Mouse (Mus musculus): ENCODE measurements around the gene Rusc2. TPM values are rescaled to one million over a fixed set of nuclear protein-coding genes. Genes with fewer than 3 reads are reported as not detected.
A peak's percentile ranks its signal among the peaks of the same experiment; 100 is the strongest.

Rusc2 gene
- polyA plus RNA-seq, 1 experiment from 2014 or later: 23.4 TPM

- no peaks in the 10 kb centered on the region for H3K27me3 ChIP-seq (replicated peaks; ENCODE audit: insufficient read depth, low read length)
- no peak for DNase-seq (ENCODE audit: low spot score)
- H3K4me2 ChIP-seq (replicated peaks; ENCODE audit: low read depth, low read length): no peak overlapping the region
- H3K4me3 ChIP-seq (ENCODE audit: low read depth, low read length): no peak overlapping the region
- WGBS: 51% methylated on average over 4 of the region's 4 CpGs
- peaks cover 77% of the 10 kb centered on the region for H3K4me1 ChIP-seq (ENCODE audit: insufficient read depth, low read depth, low read length)
- H3K9ac ChIP-seq (replicated peaks; ENCODE audit: low read depth): peak overlapping the region; percentile 4; the same call in 1 of the 2 replicates
- TF ChIP-seq EP300 (IDR thresholded peaks at IDR 0.05) (no peak), CTCF (IDR thresholded peaks at IDR 0.05) (no peak)
- peak overlapping the region; percentile 98 for H3K27ac ChIP-seq (ENCODE audit: low read length)
- no peak for ATAC-seq
- no peaks in the 10 kb centered on the region for H3K36me3 ChIP-seq (ENCODE audit: insufficient read depth, low read length)
- H3K9me3 ChIP-seq (ENCODE audit: low read length): no peaks in the 10 kb centered on the region
These were observed 16.2 kb downstream of the Rusc2 start for GRCm38 (mm10) chr4:43398014-43398413.

GRCm38 (mm10) chr4:43398829-43399331 is 17.1 kb downstream of the Rusc2 start:
- peaks cover 71% of the 10 kb centered on the region for H3K4me1 ChIP-seq (ENCODE audit: insufficient read depth, low read depth, low read length)
- no peaks in the 10 kb centered on the region for H3K27me3 ChIP-seq (replicated peaks; ENCODE audit: insufficient read depth, low read length)
- no peaks in the 10 kb centered on the region for H3K9me3 ChIP-seq (ENCODE audit: low read length)
- H3K4me2 ChIP-seq (replicated peaks; ENCODE audit: low read depth, low read length): peak overlapping the region; percentile 44
- peak overlapping the region; percentile 16; the same call in 1 of the 2 replicates for H3K9ac ChIP-seq (replicated peaks; ENCODE audit: low read depth)
- ATAC-seq: peak; percentile 71
- DNase-seq (ENCODE audit: low spot score): peak; percentile 97
- H3K36me3 ChIP-seq (ENCODE audit: insufficient read depth, low read length): no peaks in the 10 kb centered on the region
- WGBS: 11% methylated on average over 17 of the region's 17 CpGs
- peak; percentile 99 for TF ChIP-seq EP300 (IDR thresholded peaks at IDR 0.05)
- TF ChIP-seq CTCF (IDR thresholded peaks at IDR 0.05): no peak
- peak overlapping the region; percentile 98 for H3K27ac ChIP-seq (ENCODE audit: low read length)
- H3K4me3 ChIP-seq (ENCODE audit: low read depth, low read length): 0 out of 2 replicates have a peak overlapping the region, but pooled peaks have one; percentile 5

DNA sequence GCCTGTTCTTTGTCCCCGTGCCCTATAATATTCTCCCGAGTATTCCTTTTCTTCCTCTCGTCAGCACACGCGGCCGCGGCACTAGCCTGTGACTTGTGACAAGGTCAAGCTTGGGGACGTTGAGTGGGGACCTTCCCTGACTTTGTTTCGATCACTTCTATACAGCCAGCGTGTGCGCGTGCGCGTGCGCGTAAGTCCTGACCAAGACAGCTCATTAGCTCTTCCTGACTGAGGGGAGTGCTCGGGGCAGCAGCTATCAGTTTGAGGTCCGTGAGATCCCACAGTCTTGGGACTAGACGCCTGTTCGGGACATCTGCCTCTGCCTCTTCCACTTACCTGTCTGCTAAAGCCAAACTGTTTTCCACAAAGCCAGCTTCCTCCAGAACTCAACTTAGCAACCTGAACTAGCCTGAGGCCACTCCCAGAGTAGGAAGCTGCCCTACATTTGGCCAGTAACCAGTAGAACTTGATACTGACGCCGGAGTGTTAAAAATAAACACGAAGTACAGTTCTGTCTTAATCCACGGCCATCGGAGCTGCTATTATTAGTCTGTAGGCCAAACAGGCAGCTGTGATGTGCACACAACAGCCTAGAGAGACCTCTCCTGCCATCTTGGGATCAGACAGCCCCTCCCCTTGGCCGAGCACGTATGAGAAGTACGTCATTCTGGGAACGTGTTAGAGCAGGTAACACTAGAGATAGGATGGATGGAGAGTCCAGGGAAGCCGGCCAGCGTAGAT is 17.8 kb downstream of the Rusc2 start:
- 0 out of 2 replicates have a peak overlapping the region, but pooled peaks have one; percentile 5 for H3K4me3 ChIP-seq (ENCODE audit: low read depth, low read length)
- DNase-seq (ENCODE audit: low spot score): peak; percentile 93
- peak overlapping the region; percentile 16; the same call in 1 of the 2 replicates for H3K9ac ChIP-seq (replicated peaks; ENCODE audit: low read depth)
- H3K27me3 ChIP-seq (replicated peaks; ENCODE audit: insufficient read depth, low read length): no peaks in the 10 kb centered on the region
- TF ChIP-seq CTCF (IDR thresholded peaks at IDR 0.05) (no peak), EP300 (IDR thresholded peaks at IDR 0.05) (peak; percentile 49)
- H3K9me3 ChIP-seq (ENCODE audit: low read length): no peaks in the 10 kb centered on the region
- no peaks in the 10 kb centered on the region for H3K36me3 ChIP-seq (ENCODE audit: insufficient read depth, low read length)
- WGBS: 36% methylated on average over 31 of the region's 31 CpGs
- peak overlapping the region; percentile 44 for H3K4me2 ChIP-seq (replicated peaks; ENCODE audit: low read depth, low read length)
- peaks cover 67% of the 10 kb centered on the region for H3K4me1 ChIP-seq (ENCODE audit: insufficient read depth, low read depth, low read length)
- H3K27ac ChIP-seq (ENCODE audit: low read length): peak overlapping the region; percentile 98
- peak; percentile 40 for ATAC-seq

GRCm38 (mm10) chr4:43400976-43401375 is 19.2 kb downstream of the Rusc2 start:
- Histone ChIP-seq H3K36me3 (ENCODE audit: insufficient read depth, low read length) (no peaks in the 10 kb centered on the region), H3K4me3 (ENCODE audit: low read depth, low read length) (no peak overlapping the region), H3K27me3 (replicated peaks; ENCODE audit: insufficient read depth, low read length) (no peaks in the 10 kb centered on the region), H3K4me1 (ENCODE audit: insufficient read depth, low read depth, low read length) (peaks cover 66% of the 10 kb centered on the region), H3K27ac (ENCODE audit: low read length) (peak overlapping the region; percentile 98), H3K9ac (replicated peaks; ENCODE audit: low read depth) (0 out of 2 replicates have a peak overlapping the region, but pooled peaks have one; percentile 19), H3K4me2 (replicated peaks; ENCODE audit: low read depth, low read length) (no peak overlapping the region), H3K9me3 (ENCODE audit: low read length) (no peaks in the 10 kb centered on the region)
- no peak for ATAC-seq
- TF ChIP-seq CTCF (IDR thresholded peaks at IDR 0.05): no peak
- no peak for TF ChIP-seq EP300 (IDR thresholded peaks at IDR 0.05)
- 24% methylated on average over 10 of the region's 10 CpGs for WGBS
- peak; percentile 49 for DNase-seq (ENCODE audit: low spot score)

GRCm38 (mm10) chr4:43401486-43401885 is 19.7 kb downstream of the Rusc2 start:
- H3K4me3 ChIP-seq (ENCODE audit: low read depth, low read length): no peak overlapping the region
- H3K4me1 ChIP-seq (ENCODE audit: insufficient read depth, low read depth, low read length): peaks cover 61% of the 10 kb centered on the region
- H3K4me2 ChIP-seq (replicated peaks; ENCODE audit: low read depth, low read length): 0 out of 2 replicates have a peak overlapping the region, but pooled peaks have one; percentile 1
- ATAC-seq (no peak), DNase-seq (ENCODE audit: low spot score) (peak; percentile 70)
- H3K9me3 ChIP-seq (ENCODE audit: low read length): no peaks in the 10 kb centered on the region
- H3K27me3 ChIP-seq (replicated peaks; ENCODE audit: insufficient read depth, low read length): no peaks in the 10 kb centered on the region
- TF ChIP-seq CTCF (IDR thresholded peaks at IDR 0.05) (no peak), EP300 (IDR thresholded peaks at IDR 0.05) (no peak; the same call in none of the 2 replicates)
- WGBS: 80% methylated on average over 10 of the region's 10 CpGs
- H3K9ac ChIP-seq (replicated peaks; ENCODE audit: low read depth): no peak overlapping the region
- no peaks in the 10 kb centered on the region for H3K36me3 ChIP-seq (ENCODE audit: insufficient read depth, low read length)
- peak overlapping the region; percentile 98 for H3K27ac ChIP-seq (ENCODE audit: low read length)

- H3K4me1 ChIP-seq (ENCODE audit: insufficient read depth, low read depth, low read length): peaks cover 63% of the 10 kb centered on the region
- no peak overlapping the region for H3K4me3 ChIP-seq (ENCODE audit: low read depth, low read length)
- H3K36me3 ChIP-seq (ENCODE audit: insufficient read depth, low read length): no peaks in the 10 kb centered on the region
- ATAC-seq (no peak), DNase-seq (ENCODE audit: low spot score) (peak; percentile 66)
- H3K9ac ChIP-seq (replicated peaks; ENCODE audit: low read depth): no peak overlapping the region
- 32% methylated on average over 9 of the region's 9 CpGs for WGBS
- no peaks in the 10 kb centered on the region for H3K9me3 ChIP-seq (ENCODE audit: low read length)
- H3K27me3 ChIP-seq (replicated peaks; ENCODE audit: insufficient read depth, low read length): no peaks in the 10 kb centered on the region
- H3K27ac ChIP-seq (ENCODE audit: low read length): peak overlapping the region; percentile 98
- no peak overlapping the region for H3K4me2 ChIP-seq (replicated peaks; ENCODE audit: low read depth, low read length)
- TF ChIP-seq CTCF (IDR thresholded peaks at IDR 0.05): 0 out of 2 replicates have a peak, but pooled peaks have one; percentile 3
- TF ChIP-seq EP300 (IDR thresholded peaks at IDR 0.05): no peak
These were observed 20.4 kb downstream of the Rusc2 start for GRCm38 (mm10) chr4:43402212-43402611.

All from lung, postnatal 0 days (tissue).